Mouse (Mus musculus) heart, embryonic 16.5 days (tissue): ENCODE data around the gene Morc1. TPM values are rescaled to one million over a fixed set of nuclear protein-coding genes. Genes with fewer than 3 reads are reported as not detected.

Source experiments
- ATAC-seq: fragments of 200-750 bp; cut with Nextera tagmentation; replicated peaks from 2 replicates; pipeline ENCODE4 v1.8.0; 2017; ENCODE audit warnings: moderate number of reproducible peaks; ENCODE audit not compliant: insufficient read depth, low FRiP score; ENCODE audit errors: extremely low read depth
- H3K27ac ChIP-seq: fragments of 300-500 bp; sonication (generic); 2 replicates; pipeline ENCODE4 v1.5.1; 2014; ENCODE audit warnings: mild to moderate bottlenecking, low read length, control low read depth, moderate library complexity
- H3K27me3 ChIP-seq: fragments of 300-500 bp; sonication (generic); 2 replicates; pipeline ENCODE4 v1.6.1; 2014; ENCODE audit warnings: low read length, mixed read lengths; ENCODE audit not compliant: control insufficient read depth, insufficient read depth
- H3K36me3 ChIP-seq: fragments of 300-500 bp; sonication (generic); 2 replicates; pipeline ENCODE4 v1.6.1; 2014; ENCODE audit not compliant: control insufficient read depth, insufficient read depth
- H3K4me1 ChIP-seq: fragments of 300-500 bp; sonication (generic); 2 replicates; pipeline ENCODE4 v1.6.1; 2014; ENCODE audit warnings: low read length, mixed read lengths; ENCODE audit not compliant: control insufficient read depth, insufficient read depth
- H3K4me2 ChIP-seq: fragments of 300-500 bp; sonication (generic); 2 replicates; pipeline ENCODE4 v1.6.1; 2014; ENCODE audit warnings: low read depth, mild to moderate bottlenecking, control low read depth, low read length
- H3K4me3 ChIP-seq: fragments of 300-500 bp; sonication (generic); 2 replicates; pipeline ENCODE4 v1.5.1; 2014; ENCODE audit warnings: mild to moderate bottlenecking, control low read depth, low read length
- H3K9ac ChIP-seq: fragments of 300-500 bp; sonication (generic); 2 replicates; pipeline ENCODE4 v1.6.1; 2014; ENCODE audit warnings: low read length, control low read depth
- H3K9me3 ChIP-seq: fragments of 300-500 bp; sonication (generic); replicated peaks from 2 replicates; pipeline ENCODE4 v1.6.1; 2016; ENCODE audit warnings: low read length; ENCODE audit not compliant: control insufficient read depth
- WGBS: fragments of 180-500 bp; shearing (Covaris S2); extraction: QIAGEN DNeasy Blood & Tissue Kit; methylation state at CpG from one replicate; pipeline ENCODE4 v1.1.7; 2014; 5-methylcytosine and 5-hydroxymethylcytosine counted together
- polyA plus RNA-seq: library from polyadenylated mRNA; unstranded; fragments of >200 nt; fragmentation: Nextera tagmentation; extraction: Ambion mirVana; gene quantifications from 2 replicates; pipeline ENCODE4 v1.2.1, GENCODE M21; 2015

Gene Morc1
- 0.24 and 0.46 TPM in 2 replicates for polyA plus RNA-seq

DNA sequence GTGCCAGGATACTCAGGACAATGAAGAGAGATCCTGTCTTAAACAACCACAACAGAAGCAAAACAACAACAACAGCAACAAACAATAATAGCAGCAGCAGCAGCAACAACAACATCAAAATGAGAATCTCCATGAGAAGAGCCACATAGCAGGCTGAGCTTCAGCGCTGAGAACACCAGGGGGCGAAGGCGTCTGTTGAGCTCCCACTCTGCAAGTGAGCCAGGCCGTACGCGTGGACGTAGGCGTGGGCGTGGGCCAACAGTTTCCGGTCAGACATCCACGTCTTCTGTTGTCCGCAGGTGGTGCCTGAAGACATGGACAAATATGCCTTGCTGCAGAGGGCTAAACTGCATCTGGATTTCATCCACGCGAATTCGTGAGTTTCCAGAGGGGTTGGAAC lies at the start of gene Morc1:
Morc1 (plus strand) TSS at position 211 of the 400 bp plus-strand sequence.
- Histone ChIP-seq H3K9me3 (no peaks in the 10 kb centered on the region), H3K27ac (no peak within 1 kb of the TSS)
- ATAC-seq, result no peak

DNA sequence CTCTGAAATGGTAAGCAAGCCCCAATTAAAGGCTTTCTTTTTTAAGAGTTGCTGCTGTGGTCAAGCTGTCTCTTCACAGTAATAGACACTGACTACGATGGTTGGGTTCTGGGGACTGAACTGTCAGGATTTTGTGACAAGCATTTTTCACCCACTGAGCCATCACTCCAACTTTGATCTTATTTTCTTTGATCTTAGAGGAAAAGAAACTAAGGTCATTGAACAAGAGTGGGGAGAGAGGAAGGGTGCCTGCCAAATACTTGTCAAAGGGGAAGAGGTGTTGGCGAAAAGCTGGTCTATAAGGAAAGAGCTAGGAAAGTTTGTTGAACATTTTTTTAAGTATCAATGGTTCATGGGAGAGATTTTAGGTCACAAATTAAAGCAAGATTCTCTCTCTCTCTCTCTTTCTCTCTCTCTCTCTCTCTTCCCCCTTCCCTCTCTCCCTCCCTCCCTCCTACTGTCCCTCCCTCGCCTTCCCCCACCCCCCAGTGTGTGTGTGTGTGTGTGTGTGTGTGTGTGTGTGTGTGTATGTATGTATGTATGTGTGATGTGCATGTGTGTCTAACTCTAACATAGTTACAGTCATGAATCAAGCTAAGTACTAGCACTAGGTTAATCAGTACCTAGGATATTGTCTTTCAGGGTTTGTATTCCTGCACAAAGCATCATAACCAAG lies 47.3 kb upstream of the Morc1 start:
- ATAC-seq, result no peak
- Histone ChIP-seq H3K9ac (no peak overlapping the region), H3K4me3 (no peak overlapping the region), H3K4me2 (no peak overlapping the region), H3K36me3 (no peaks in the 10 kb centered on the region), H3K27me3 (no peaks in the 10 kb centered on the region), H3K9me3 (no peaks in the 10 kb centered on the region), H3K27ac (no peak overlapping the region), H3K4me1 (no peaks in the 10 kb centered on the region)
- WGBS, result 52% methylated on average over 2 of the region's 3 CpGs

More for the DNA sequence above, at the start of gene Morc1:
- Histone ChIP-seq H3K36me3 (no peaks in the 10 kb centered on the region), H3K4me3 (no peak within 1 kb of the TSS), H3K27me3 (no peaks in the 10 kb centered on the region), H3K4me1 (no peaks in the 10 kb centered on the region), H3K9ac (no peak within 1 kb of the TSS), H3K4me2 (no peak within 1 kb of the TSS)
- 90% methylated on average over 15 of the region's 15 CpGs for WGBS

DNA sequence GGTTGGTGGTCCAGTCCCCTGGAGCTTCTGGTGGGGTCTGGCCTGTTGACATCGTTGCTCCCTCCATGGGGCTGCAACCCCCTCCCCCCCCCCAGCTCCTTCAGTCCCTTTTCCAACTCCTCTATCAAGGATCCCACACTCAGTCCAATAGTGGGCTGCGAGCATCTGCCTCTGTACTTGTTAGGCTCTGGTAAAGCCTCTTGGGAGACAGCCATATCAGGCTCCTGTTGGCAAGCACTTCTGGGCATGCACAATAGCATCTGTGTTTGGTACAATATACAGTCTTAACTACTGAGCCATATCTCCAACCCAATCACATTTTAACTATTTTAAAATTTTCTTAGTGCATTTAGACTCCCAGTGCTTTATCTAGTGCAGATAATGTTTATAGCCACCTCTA lies 44.1 kb upstream of the Morc1 start:
- no peak for ATAC-seq
- no peak overlapping the region for H3K9ac ChIP-seq
- H3K36me3 ChIP-seq, result no peaks in the 10 kb centered on the region
- 62% methylated on average over 2 of the region's 2 CpGs for WGBS
- no peaks in the 10 kb centered on the region for H3K4me1 ChIP-seq
- H3K27ac ChIP-seq, result no peak overlapping the region
- H3K4me2 ChIP-seq, result no peak overlapping the region
- no peak overlapping the region for H3K4me3 ChIP-seq
- H3K27me3 ChIP-seq, result no peaks in the 10 kb centered on the region
- H3K9me3 ChIP-seq, result no peaks in the 10 kb centered on the region

DNA sequence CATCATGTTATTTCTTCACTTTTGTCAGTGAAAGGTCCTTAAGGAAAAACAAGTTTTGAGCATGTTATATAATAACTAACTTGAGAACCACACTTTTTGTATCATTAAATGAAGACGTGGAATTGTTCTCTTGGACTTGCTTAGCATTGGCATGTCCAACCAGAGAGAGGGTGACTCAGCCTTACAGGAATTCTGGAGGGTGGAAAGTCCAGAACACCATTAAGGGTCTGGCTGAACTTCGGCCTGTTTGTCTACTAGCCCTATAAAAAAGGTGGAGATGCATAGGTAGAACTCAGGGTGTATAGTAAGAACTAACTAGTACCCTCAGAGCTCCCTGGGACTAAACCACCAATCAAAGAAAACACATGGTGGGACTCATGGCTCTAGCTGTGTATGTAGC lies 35.8 kb upstream of the Morc1 start:
- Histone ChIP-seq H3K9me3 (no peaks in the 10 kb centered on the region), H3K27me3 (no peaks in the 10 kb centered on the region), H3K4me3 (no peak overlapping the region), H3K4me2 (no peak overlapping the region), H3K4me1 (no peaks in the 10 kb centered on the region), H3K27ac (no peak overlapping the region), H3K36me3 (no peaks in the 10 kb centered on the region), H3K9ac (no peak overlapping the region)
- WGBS, result 78% methylated on average over 2 of the region's 2 CpGs
- no peak for ATAC-seq

DNA sequence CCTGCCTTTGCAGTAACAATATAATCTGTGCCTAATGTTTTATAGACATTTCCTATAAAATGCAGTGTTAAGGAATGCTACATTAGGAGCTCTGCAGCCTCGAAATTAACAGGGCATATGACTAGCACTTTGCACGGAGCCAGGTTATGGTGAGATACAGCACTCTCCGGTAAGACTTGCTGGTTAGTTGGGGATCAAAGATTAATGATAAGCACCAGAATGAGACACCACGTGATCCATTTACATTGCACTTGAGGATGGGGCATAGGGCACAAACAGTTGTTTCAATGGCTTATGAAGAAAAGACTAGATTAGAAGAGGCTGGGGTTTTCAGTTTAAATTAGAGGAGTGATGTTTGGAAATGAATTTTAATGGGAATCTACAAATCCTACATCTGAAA lies 28.1 kb upstream of the Morc1 start:
- Histone ChIP-seq H3K9ac (no peak overlapping the region), H3K4me2 (no peak overlapping the region), H3K27me3 (no peaks in the 10 kb centered on the region), H3K27ac (no peak overlapping the region), H3K9me3 (no peaks in the 10 kb centered on the region), H3K4me3 (no peak overlapping the region), H3K36me3 (no peaks in the 10 kb centered on the region), H3K4me1 (no peaks in the 10 kb centered on the region)
- no peak for ATAC-seq
- 65% methylated on average over 4 of the region's 4 CpGs for WGBS

DNA sequence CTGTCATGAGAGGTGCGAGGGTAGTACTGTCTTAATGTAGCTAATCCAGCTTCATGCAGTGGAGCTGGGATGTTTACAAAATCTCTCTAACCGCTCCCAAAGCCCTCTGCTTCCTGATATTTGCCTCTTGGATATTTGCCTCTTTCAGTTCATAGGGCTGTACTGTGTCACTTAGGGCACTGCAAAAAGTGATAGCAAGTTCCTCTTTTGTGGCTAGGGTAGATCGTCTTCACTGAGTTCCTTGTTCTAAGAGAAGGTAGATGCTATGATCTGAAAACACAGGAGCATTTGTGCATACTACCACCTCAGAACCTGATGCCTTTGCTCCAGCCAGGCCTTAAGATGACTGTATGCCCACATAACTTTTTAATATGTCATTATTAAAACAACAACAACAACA lies 27.6 kb upstream of the Morc1 start:
- Histone ChIP-seq H3K9ac (no peak overlapping the region), H3K9me3 (no peaks in the 10 kb centered on the region), H3K27me3 (no peaks in the 10 kb centered on the region), H3K27ac (no peak overlapping the region), H3K4me1 (no peaks in the 10 kb centered on the region), H3K4me3 (no peak overlapping the region), H3K36me3 (no peaks in the 10 kb centered on the region), H3K4me2 (no peak overlapping the region)
- 71% methylated on average over 3 of the region's 3 CpGs for WGBS
- ATAC-seq, result no peak

DNA sequence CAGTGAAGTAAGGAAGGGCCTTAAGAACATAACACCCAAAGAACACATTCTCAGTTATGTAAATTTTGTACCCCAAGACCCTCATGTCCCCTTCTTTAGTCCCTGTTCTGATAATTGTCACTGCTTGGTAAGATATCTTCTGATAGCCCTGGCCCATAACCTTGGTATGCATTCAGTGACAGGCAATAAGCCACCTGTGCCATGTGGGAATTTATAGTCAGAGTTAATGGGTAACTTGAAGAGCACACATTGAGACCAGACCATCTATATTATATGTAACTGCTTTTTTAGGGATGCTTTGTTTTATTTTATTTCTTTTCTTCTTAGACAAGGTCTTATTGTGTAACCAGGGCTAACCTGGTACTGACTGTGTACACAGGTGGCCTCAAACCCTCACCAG lies 27.0 kb upstream of the Morc1 start:
- no peaks in the 10 kb centered on the region for H3K36me3 ChIP-seq
- ATAC-seq, result no peak
- H3K4me1 ChIP-seq, result no peaks in the 10 kb centered on the region
- no peak overlapping the region for H3K9ac ChIP-seq
- H3K4me3 ChIP-seq, result no peak overlapping the region
- H3K27ac ChIP-seq, result no peak overlapping the region
- no peaks in the 10 kb centered on the region for H3K9me3 ChIP-seq
- no peaks in the 10 kb centered on the region for H3K27me3 ChIP-seq
- no peak overlapping the region for H3K4me2 ChIP-seq

DNA sequence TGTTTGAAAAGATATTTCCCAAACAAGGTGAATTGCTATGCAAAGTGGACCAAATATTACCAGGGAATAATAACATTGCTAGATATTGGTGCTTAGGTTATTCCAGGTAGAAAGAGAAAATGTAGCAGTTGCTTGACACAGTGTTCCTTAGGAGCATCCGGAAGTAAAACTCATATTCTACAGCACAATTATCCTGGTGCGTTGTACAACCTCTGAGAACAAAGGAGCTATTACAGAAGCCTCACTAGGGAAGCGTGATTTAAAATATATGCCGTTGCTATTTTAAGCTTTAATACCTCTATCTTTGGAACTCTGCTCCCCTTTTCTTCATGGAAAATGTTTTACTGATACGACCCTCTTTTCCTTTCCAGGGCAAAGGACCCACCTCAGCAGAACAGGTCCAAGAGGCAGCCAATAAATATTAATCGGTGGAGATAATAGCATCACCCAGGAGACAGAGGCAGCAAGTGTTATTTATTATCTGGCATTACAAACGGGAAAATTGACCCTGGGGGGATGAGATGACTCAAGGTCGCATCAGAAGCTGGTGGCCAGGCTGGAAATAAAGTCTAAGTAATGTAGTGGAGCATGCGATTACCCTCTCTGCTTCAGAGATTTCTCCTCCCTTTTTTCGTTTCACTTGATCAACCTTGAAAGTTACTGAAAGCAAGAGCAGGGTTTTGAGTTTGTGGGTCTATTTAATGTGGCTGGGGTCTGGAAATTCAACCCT lies 25.2 kb upstream of the Morc1 start:
- H3K4me3 ChIP-seq, result no peak overlapping the region
- H3K4me1 ChIP-seq, result no peaks in the 10 kb centered on the region
- WGBS, result 68% methylated on average over 10 of the region's 10 CpGs

DNA sequence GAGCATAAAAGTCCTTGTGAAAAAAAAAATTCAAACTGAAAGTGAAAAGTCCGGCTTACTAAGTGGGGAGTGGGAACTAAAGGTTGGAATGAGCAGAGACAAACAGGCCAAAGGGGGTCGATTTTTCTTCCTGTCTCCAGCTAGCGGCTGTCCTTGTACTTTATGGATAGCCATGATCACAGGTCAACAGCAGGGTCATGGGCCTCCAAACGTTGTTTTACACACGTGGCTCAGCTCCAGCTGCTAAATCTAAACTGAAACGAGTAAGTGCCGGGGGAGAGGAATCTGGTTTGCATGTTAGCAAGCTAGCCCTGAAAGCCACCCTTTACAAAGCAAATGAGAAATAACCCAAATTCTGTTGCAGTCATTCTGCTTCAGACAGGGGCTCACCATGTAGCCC lies 21.5 kb upstream of the Morc1 start:
- no peaks in the 10 kb centered on the region for H3K4me1 ChIP-seq
- H3K4me2 ChIP-seq, result no peak overlapping the region
- no peaks in the 10 kb centered on the region for H3K9me3 ChIP-seq
- H3K27ac ChIP-seq, result no peak overlapping the region
- H3K4me3 ChIP-seq, result no peak overlapping the region
- ATAC-seq, result no peak
- H3K36me3 ChIP-seq, result no peaks in the 10 kb centered on the region
- H3K9ac ChIP-seq, result no peak overlapping the region
- WGBS, result 60% methylated on average over 7 of the region's 7 CpGs
- H3K27me3 ChIP-seq, result no peaks in the 10 kb centered on the region

More for the DNA sequence above, 25.2 kb upstream of the Morc1 start:
- no peak overlapping the region for H3K9ac ChIP-seq
- no peak for ATAC-seq
- no peaks in the 10 kb centered on the region for H3K36me3 ChIP-seq
- H3K27me3 ChIP-seq, result no peaks in the 10 kb centered on the region
- H3K9me3 ChIP-seq, result no peaks in the 10 kb centered on the region
- H3K4me2 ChIP-seq, result no peak overlapping the region
- no peak overlapping the region for H3K27ac ChIP-seq
